Mouse (Mus musculus) embryonic fibroblast, embryonic 13.5 days (primary cell): ENCODE measurements around the gene Raf1.
"Not testable (repeated sequence)": the region's sequence is repeated elsewhere in the genome, so short reads cannot be mapped to it uniquely, and the experiment has no call there.

Source experiments
- CTCF ChIP-seq: IDR thresholded peaks from 2 replicates; pipeline ENCODE4 v1.5.1; 2011; ENCODE audit warnings: mild to moderate bottlenecking, control low read depth, low read length, moderate library complexity, borderline replicate concordance; ENCODE audit not compliant: insufficient read depth
- POLR2A ChIP-seq: IDR thresholded peaks from 2 replicates; pipeline ENCODE4 v1.6.1; 2011; ENCODE audit warnings: low read depth, mild to moderate bottlenecking, control low read depth, low read length, moderate library complexity

DNA sequence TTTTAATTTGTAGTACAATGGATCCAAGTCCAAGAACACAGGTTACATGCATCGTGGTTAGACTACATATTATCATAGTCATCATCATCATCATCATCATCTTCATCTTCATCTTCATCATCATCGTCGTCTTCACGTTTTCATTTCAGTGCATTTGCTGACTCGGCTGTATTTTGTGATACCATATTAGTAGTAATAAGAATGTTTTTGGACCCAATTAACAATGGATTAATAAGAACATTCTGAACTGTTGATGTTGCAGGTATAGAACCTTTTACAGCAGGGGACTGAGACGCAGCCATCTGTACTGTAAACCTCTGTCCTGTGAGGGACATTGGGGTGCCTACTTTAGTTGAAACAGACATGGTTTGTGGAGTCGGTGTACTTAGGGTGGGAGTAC, 38.2 kb downstream of the Raf1 start:
- not testable (repeated sequence) for TF ChIP-seq CTCF, POLR2A
